Mouse (Mus musculus): ENCODE results near the gene Rnf144a. TPM values are rescaled to one million over a fixed set of nuclear protein-coding genes. Genes with fewer than 3 reads are reported as not detected.
"Not testable (repeated sequence)": the region's sequence is repeated elsewhere in the genome, so short reads cannot be mapped to it uniquely, and the experiment has no call there.

Gene Rnf144a
- total RNA-seq, 4 experiments from 2014 or later, result 20.4 to 28.1 (median 25.5) TPM

- DNase-seq (ENCODE audit: low spot score in 2 of 2), result no peak
These were observed 85.9 kb downstream of the Rnf144a start for GRCm38 (mm10) chr12:26329031-26329675.

DNA sequence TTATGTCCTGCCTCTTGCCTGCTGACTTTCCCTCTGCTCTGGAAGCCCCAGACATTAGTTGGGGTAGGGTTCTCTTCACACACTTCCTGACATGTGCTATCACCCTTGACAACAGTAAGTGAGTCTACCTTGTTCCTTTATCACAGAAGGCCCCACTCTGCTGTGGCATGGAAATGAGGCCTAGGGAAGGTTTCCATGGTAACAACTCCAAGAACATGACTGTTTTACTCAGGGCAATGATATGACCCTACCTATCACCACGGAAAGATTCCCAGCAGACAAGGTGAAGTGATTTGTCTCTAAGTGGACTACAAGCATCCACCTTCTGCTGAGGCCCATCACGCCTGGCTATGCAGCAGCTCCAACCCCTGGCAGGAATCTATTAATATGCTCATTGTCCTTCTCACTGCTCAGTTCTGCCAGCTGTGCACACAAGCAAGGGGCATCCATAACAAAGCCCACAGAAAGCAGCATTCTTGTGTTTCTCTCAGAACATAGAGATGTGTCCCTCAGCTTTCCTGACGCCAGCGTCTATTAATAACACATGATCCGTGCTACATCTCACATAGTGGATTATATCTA lies 91.2 kb downstream of the Rnf144a start:
- DNase-seq (ENCODE audit: low spot score in 2 of 2), result no peak

- no peak for DNase-seq (ENCODE audit: low spot score in 2 of 2)
These were observed 98.8 kb downstream of the Rnf144a start for GRCm38 (mm10) chr12:26316261-26316660.

- no peak for DNase-seq (ENCODE audit: low spot score in 2 of 2)
These were observed 100.1 kb downstream of the Rnf144a start for GRCm38 (mm10) chr12:26314959-26315358.

DNA sequence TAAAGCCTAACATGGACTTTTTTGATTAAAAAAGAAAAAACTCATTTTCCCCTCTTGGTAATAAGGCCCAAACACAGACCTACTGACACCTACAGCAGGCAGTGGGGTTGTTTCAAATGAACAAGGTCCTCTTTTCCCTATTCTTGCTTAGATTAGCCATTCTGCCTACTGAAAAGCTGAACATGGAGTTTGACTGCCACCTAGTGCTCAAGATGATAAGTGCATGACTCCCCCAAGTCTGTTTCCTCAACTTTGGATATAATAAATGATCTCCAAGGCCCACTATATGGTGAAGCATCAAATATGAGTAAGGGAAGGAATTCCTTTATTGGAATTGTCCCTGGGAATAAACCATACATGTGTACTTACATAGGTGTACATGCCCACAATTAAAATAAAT lies 103.5 kb downstream of the Rnf144a start:
- DNase-seq (ENCODE audit: low spot score in 2 of 2), result peak in 1 of 2 experiments; percentile 72

GRCm38 (mm10) chr12:26310247-26310646 lies 104.8 kb downstream of the Rnf144a start:
- no peak for DNase-seq (ENCODE audit: low spot score in 2 of 2)

DNA sequence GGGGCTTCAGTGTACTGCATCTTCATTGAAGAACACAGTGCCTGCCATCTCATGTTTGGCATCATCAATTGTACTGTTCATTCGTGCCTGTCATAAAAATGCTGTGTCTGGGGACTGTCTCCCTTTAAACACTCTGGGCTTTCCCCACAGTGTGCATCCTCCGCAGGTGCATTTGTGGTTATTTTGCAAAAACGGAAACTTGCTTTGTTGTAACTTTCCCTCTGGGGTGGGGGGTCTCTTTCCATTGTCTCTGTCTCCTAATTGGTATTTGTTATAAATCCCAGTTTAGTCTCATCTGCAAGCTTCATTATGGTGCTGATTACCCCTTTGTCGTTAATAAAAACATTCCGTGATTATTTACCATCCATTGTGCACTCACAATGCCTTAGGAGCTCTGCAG lies 112.2 kb downstream of the Rnf144a start:
- DNase-seq (ENCODE audit: low spot score in 2 of 2), result no peak

DNA sequence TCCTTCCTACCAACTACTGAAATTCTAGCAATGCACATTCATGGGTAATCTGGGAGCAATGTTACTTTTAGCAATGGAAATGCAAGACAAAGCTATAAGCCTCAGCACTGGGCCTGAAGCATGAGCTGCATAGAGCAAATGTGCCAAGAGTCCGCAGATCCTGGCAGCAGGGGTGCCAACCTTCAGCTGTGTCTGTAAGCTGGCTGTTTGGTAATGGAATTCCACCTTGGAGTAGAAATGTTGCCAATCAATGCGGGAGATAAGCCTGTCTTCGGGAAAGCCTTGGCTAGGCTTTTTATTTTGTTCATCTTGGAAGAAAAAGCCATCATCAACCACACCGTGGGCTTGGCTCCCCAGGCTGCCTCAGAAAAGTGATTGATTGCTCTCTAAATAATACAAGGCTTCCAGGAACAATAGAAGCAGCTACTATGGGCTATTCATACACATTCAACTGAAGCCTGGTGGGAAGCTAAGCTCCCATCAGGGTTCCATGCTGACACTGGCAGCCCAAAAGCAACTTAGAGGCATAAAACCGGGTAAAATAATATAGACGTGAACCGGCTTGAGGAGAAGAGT lies 115.5 kb downstream of the Rnf144a start:
- DNase-seq (ENCODE audit: low spot score in 2 of 2), result no peak

DNA sequence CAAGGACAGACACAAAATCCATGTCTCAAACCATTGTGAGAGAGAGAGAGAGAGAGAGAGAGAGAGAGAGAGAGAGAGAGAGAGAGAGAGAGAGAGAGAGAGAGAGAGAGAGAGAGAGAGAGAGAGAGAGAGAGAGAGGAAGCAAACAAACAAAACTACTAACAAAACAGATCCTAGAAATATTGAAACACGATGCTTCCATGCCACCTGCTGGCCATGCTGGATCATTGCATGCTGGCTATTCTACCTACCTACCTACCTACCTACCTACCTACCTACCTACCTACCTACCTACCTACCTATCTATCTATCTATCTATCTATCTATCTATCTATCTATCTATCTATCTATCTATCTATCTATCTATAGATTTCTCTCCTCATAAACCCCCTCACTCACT lies 119.1 kb downstream of the Rnf144a start:
- DNase-seq (ENCODE audit: low spot score in 2 of 2), result not testable (repeated sequence)

DNA sequence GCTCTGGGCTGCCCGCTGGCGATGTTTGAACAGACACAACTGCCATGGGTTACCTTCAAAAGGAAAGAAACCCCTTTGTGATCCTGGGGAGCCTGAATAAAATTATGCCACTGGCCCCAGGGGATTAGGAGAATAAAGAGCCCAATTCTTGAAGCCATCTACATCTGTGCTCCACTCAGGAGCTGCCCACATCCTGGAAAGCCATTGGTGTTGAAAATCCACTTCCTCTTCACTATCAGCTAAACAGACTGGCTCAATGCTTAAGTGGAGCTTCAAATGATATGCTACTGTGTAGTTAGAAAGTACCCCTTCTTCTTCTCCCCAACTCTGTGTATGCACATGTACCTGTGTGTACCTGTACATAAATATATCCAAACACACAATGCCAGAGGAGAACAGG lies 125.9 kb downstream of the Rnf144a start:
- DNase-seq (ENCODE audit: low spot score in 2 of 2), result no peak

DNA sequence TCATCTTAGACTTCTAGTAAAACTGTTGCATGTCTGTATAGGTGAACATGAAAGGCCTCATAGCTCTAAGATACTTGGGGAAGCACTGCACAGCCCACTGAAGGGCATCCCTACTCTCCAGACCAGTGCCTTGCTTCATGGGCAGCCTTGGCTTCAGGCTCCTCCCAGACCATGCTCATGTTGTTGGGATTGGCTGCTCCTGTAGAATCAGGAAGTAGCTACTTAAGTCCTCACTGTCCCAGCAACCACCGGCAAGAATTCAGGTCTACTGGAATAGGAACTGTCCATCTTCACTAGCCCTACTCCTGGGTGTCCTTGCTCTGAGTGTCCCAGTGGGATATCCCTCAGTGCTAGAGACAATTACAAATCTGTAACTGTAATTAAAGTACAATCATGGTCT lies 126.7 kb downstream of the Rnf144a start:
- no peak for DNase-seq (ENCODE audit: low spot score in 2 of 2)

GRCm38 (mm10) chr12:26285939-26286338 lies 129.1 kb downstream of the Rnf144a start:
- DNase-seq (ENCODE audit: low spot score in 2 of 2), result no peak

DNA sequence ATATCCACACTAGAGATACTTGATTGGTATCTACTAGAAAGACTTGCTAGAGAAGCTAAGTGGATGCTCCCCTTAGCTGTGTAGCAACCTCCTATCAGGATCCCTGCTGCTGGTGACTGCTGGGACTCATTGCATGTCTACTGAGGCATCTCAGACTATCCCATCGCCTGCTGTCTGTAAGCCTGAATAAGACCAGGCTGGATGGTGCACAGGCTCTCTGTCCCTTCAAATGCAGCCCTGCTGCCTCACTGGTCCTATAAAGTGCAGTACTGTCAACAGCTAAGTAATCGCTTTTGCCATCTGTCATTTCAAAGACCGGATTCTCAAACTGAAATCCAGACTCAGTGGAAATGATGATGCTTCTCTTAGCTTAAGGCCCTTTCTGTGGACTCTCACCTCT lies 129.6 kb downstream of the Rnf144a start:
- no peak for DNase-seq (ENCODE audit: low spot score in 2 of 2)

DNA sequence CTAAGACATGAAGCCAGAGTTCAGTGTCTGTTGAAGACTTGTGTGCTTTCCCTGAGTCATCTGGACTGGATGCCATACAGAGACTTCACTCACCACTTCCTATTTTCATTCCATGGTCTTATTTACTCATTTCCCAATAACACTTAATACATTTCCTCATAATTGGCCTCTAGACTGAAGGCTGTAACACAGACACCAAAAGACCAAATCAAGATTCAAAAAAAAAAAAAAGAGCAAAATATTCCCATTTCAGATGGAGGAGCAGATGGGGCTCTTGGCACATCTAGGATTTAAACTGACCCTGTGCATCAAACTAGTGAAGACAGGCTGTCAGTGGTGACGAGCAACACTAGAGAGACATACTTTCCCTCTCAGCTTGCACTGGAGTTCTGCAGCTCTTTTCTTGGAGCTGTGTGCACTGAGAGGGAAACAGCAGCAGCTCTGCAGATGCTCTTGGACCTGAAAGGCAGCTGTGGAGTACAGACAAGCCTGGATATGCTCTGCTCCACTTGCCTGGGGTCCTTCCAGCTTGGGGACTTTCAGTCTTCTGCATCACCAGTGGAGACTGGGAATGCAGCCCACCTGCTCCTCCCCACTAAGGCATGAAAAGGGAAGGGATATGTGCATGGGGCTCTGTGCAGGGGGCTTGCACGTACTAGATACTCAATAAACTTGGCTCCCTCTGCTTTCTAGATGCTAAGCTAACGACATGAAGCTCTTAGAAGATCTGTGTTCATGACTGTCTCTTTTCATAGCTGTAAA lies 134.2 kb downstream of the Rnf144a start:
- no peak for DNase-seq (ENCODE audit: low spot score in 2 of 2)

- peak; percentile 26 to 64 for DNase-seq (ENCODE audit: low spot score in 2 of 2)
These were observed 137.9 kb downstream of the Rnf144a start for GRCm38 (mm10) chr12:26277002-26277669.

DNA sequence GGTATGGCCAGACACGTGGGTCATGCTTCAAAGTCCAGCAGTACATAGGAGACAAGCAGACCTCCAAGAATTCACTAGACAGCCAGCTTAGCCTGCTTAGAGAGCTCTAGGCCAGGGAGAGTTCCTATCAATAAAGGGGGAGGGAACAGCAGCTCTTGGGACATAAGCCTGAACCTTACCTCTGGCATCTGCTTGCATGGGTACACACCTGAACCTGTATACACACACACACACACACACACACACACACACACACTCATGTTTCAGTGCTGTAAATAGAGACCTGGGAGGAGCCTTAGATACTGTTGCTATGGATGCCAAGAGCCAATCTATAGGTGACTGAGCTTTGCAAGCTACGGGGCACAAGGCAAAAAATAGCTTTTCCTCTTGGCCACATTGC lies 138.5 kb downstream of the Rnf144a start:
- no peak for DNase-seq (ENCODE audit: low spot score in 2 of 2)

Small RNAs within 50 kb of the gene (microRNA-seq; reads per million reads assigned to microRNA genes)
- gene Mir6538, result 2.5 to 2.6 reads per million in 2 experiments

Other genes starting within 250 kb of the Rnf144a start
- gene Rsad2, start 41.2 kb upstream of the Rnf144a start, total RNA-seq (2022), result 1 to 10 TPM in 2 of 4 experiments, under 1 TPM in 2; 0.35 to 3.1 (median 0.83) TPM
- gene Cmpk2, start 54.0 kb upstream of the Rnf144a start, total RNA-seq (2022), result 10 to 100 TPM; 16.0 to 19.1 (median 16.3) TPM

Measured in layer of hippocampus, adult 8-10 months (tissue).